Mouse (Mus musculus): ENCODE data around the gene Wdr86.
A peak's percentile ranks its signal among the peaks of the same experiment; 100 is the strongest.
"Not testable (repeated sequence)": the region's sequence is repeated elsewhere in the genome, so short reads cannot be mapped to it uniquely, and the experiment has no call there.

Gene Wdr86

DNA sequence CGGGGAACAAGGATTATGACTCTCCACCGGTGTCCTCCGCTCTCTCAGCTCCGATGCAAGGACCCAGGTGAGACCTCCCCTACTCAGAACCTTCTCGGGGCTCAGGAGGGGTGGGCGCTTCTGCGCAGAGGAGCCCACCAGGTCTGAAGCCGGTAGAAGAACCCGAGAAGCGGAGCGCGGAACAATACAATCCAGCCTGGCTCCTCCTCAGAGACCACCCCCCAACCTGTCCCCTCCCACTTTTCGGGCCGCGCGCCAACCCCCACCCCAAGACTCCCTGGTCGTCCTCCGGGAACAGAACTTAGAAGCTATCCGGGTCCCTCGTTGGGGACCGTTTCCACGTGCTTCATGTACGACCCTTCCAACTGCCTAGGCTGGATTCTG, at the start of gene Wdr86:
Gene Wdr86, minus strand, starts transcription at position 240 of the 384 bp plus-strand sequence.
- DNase-seq, result no peak

DNA sequence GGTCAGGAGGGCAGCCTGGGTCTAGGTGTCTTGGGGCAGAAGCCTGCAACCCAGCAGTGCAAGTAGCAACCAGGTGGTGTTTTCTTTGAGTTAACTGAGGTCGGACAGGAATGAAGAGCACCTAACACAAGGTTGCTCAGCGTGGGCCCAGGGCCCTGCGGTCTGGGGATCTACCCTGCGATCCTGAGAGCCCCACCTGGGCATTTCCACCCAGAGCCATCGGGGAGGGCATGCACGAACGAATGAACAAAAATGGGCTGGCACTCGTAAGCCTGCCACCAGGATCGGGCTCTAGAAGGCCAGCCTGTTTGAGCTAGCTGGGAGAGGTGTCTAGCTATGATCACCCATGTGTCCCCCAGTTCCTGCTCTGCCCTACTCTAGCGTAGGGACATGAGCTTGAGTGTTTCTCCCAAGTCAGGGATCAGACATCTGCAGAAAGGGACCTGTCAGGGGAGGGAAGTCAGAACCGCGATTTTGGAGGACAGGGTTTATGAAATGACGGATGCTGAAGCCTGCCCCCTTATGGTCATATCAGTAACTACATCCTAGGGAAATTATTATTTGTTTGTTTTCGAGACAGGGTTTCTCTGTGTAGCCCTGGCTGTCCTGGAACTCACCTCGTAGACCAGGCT, 49.5 kb upstream of the Wdr86 start:
- DNase-seq, result no peak

DNA sequence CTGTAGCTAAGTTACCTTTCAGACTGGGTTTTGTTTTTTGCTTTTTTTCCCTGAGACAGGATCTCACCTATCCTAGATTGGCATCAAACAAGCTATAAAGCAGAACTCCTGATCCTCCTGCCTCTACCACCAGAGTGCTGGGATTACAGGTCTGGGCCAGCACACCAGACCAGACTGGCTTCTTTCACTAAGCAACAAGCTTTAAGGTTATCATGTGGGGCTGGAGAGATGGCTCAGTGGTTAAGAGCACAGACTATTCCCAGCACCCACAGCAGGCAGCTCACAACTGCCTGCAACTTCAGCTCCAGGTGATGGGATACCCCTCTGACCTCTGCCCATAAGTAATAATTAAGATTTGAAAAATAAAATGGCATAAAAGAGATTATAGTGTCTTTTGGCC, 48.8 kb upstream of the Wdr86 start:
- no peak for DNase-seq

DNA sequence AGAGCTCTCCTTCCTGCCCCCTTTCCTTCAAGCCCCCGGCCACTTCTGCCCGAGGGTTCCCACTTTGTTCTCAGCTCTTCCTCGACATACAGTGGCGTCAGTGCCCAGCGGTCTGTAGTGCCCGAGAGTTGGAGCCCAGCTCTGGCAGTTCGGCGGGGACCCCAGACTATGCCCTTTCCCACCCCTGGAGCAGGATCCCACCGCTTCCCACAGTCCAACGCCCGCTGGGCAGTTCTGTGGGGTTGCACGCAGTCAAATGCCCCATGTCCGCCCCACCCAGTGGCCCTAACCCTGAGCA, 48.3 kb upstream of the Wdr86 start:
- no peak for DNase-seq

DNA sequence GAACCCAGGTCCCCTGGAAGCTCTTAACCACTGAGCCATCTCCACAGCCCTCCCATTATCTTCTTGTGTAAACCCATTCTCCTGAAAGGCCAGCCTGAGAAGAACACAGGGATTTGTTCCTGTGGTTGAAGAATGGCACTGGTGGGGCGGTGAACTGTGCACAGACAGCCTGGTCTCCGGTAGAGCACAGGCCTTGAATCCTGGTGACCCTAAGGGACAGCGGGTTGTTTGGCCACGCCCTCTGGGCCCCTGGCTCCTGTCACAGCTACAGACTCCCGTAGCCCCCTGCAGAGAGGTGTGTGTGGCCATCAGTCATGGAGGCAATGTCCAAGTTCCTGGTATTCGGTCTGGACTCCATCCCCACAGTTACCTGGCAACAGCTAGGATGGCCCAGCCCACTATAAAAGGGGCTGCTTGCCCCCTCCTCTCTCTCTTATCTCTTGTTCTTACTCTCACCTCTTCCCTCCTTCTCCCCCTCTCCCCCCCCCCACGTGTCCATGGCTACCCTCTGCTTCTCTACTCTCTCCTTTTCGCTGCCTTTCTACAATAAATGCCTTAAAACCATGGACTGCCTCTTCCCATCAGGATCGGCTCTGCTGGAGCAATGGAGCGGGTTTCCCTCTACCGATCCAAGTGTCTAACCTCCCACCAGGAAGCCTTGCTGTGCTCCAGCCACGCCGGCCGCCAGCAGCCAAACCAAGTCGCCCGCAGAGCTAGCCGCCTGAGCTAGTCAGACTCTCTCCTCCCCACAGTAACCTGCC, 47.7 kb upstream of the Wdr86 start:
- DNase-seq, result no peak

DNA sequence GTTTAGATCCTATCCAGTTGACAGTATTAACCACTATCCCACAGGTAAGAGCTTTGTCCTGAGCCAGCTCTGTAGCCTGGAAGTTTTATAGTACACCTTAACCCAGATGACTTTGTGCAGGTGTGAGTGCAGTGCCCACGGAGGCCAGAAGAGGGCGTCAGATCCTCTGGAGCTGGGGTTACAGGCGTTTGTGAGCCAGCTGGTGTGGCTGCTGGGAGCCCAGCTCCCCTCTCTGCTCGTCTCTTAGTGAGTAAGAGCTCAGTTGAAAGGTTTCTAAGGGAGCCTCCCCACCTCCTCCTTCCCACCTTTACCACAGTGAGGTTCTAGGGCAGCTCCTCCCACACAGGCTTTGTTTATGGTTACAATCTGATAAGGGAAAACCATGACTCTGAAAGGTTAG, 46.2 kb upstream of the Wdr86 start:
- DNase-seq, result no peak

DNA sequence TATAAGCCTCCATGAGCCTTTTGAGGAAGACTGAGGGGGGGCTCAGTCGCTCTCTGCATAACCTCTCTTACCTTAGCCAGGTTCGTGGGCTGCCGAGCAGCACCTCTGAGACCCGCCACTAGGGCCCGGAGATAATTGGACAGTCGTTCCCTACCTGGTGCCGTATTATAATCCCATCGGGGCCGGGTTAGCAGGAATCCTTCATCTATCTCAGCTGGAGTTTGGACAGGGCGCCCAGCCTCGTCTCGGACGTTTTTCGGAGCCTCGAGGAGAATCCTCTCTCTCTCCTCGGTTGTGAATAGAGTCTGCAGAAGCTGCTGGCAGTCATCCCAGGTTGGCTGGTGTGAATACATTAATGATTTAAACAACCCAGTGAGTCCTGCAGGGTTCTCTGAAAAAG, 44.0 kb upstream of the Wdr86 start:
- DNase-seq, result not testable (repeated sequence)

DNA sequence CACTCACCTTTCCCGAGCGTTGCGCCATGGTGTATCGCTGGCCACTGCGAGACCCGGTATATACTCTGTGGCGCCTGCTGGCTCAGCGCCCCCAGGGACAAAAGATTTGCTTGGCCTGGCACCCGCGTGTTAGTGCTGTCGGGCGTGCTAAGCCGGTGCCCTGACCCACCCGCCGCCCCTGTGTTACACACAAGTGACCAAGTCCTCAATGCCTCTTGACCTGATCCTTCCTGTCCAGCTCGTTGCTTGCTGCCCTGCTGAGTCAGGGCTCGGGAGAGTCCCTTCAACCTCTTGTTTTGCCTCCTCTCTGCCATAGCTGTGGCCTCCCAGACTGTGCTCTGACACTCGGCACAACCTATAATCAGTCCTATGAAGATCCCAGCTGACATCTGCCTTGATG, 27.3 kb upstream of the Wdr86 start, which contains the start of gene Crygn:
Gene Crygn, minus strand, starts transcription at position 193 of the 400 bp plus-strand sequence.
- no peak for DNase-seq

DNA sequence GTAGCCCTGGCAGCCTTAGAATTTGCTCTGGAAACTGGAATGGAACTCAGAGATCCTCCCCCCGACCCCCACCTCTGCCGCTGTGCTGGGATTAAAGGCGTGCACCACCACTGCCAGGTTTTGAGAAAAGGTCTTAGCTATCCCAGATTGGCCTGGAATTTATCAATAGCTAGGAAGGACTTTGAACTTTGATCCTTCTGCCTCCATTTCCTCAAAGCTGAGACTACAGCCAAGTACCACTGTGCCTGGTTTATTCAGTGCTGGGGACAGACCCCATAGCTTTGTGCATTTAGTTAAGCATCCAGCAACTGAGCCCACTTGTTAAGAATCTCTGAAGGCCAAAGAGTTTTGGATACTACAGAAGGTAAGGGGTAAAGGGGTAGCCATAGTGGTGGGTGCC, 26.4 kb upstream of the Wdr86 start:
- DNase-seq, result no peak

DNA sequence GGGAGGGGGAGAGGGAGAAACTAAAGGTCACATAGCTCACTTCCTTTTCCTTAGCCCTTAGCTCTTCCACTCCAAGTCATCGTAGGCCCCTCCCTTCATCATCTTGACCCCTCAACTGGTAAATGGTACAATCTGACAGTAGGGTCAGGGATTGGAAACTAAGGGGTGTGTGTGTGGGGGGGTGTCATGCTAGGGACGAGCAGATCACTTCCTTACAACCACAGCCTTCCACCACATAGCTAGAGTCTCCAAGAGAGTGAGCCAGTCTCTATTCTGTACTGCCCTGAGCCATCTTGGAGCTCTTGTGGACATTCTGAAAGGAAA, 21.6 kb upstream of the Wdr86 start:
- no peak for DNase-seq

DNA sequence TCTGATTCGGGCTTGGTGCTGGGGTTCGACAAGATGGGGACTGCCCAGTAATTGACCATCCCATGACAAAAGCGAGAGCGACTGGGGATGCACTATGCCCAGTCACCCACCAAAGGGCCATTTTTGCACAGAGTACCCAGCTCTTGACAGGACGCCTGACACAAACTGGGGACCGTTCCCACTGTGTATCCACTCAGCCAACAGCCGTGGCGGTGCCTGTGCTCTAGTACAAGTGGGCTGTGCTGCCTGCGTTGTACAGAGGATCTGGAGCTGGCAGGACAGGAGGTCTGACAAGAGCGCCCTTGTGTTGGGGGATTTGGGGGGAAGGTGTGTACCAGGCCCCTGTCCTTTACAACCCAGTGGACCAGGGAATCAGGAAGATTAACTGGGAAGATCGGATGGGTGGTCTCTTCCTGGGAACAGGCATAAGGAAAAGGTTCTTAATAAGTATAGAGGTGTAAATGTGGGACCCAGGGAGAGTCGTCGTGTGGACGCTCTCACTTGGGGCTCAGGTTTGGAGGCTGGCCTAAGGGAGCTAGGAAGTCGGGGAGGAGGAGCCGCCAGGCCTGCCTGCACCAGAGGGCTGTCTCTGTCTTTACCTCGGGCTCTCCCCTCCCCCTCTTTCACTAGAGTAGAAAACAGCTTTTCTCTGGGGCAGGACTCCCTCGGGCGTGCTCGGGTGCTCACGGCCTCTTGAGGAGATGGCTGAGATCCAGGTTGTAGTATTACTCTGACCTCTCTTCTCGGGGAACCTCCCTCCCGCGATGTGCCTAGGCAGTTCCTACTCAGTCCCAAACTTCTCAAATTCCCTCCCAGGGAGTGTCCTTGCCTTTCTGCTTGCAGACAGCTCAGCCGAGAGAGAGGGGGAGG, 21.0 kb upstream of the Wdr86 start:
- no peak for DNase-seq

DNA sequence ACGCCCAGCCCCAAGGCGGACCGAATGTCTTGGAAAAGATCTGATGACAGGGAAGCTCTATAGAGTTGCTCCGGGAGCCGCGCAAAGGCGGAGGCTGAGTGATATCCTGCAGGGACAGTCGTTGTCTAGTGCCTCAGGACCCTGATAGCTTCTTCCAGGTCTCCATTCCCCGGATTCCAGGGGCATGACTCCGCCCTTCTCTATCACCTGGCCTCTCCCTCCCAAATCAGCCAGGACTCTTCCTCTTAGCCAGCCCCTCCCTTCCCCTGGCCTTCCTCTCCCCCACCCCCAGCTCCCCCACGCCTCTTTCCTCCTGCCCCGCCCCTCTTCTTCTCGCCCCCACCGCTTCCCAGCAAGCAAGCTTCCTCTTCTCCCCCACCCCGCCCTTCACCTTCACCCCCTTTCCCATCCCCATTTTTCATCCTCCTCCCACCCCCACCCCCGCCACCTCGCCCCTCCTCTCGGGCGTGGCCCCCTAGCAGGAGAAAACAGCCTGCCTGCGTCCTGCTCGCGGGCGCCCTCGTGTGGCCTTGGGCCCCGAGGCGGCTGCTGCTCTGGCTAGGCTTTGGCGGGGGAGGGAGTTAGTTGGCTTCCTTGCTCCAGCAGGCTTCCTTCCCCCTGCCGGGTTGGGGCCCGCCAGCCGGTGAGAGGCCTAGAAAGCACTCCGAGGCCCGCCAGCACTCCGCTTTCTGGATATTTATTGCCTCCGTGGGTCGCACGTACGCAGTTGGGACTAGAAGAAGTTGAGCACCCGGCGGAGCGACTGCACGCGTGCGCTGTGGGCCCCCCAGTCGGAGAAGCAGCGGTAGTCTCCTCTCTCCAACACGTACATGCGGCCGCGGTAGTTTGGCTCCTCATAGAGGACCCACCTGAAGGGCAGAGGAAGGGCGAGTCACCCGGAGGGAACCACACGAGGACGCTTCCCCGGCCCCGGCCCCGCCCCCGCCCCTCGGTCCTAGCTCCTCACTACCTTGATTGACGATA, 20.1 kb upstream of the Wdr86 start:
- peak; percentile 85 for DNase-seq

DNA sequence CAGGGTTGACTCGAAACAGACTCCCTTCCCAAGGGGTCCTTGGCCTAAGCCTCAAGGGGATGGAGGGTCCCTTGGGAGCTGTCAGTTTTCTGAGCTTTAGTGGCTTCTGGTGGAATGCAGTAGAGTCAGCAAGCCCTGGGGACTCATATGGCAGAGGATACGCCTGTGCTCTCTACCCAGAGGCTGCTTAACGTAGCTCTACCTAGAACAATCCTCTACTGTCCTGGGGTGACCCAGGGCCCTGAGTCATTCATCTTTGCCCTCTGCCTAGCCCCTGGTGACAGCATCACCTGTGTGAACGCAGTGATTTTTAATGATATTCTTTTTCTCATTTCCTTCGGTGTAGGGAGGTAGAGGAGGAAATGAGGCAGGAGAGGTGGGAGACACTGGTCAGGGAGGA, 19.2 kb upstream of the Wdr86 start:
- no peak for DNase-seq

DNA sequence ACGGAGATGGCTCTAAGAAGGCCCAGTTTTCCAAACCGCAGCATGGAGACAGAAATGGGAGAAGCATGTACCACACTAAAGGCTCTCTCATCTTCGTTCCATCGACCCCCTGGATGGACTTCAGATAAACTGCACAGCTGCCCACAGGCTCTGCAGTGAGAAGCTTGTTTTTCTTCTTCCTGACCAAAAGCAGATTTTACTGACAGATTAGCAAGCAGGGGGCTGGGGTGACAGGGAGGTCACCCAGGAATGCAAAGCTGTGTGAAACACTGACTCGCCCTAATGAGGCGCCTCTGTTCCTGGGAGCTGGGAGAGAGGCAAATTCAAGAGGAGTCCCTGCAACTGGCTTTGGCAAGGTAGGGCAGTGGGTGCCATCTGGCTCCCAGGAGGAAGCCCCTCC, 17.0 kb upstream of the Wdr86 start:
- no peak for DNase-seq

DNA sequence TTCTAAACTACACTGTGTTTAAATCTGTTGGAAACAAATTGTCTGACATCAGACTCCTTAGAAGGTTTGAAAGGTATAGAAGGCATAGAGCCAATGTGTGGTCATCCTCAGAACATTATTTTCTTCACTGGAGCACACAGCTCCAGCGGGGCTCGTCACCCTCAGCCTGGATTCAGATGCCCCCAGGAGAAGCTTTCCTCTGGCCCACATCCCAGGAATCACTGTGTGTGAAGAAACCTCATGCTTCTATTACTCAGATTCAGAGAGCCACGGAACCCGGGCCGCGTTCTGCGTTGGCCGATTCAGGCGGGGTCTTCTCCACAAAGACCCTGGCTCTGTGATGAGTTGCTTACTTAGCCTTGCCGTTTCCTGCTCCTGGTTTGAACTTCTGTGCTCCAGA, 13.4 kb upstream of the Wdr86 start:
- no peak for DNase-seq

DNA sequence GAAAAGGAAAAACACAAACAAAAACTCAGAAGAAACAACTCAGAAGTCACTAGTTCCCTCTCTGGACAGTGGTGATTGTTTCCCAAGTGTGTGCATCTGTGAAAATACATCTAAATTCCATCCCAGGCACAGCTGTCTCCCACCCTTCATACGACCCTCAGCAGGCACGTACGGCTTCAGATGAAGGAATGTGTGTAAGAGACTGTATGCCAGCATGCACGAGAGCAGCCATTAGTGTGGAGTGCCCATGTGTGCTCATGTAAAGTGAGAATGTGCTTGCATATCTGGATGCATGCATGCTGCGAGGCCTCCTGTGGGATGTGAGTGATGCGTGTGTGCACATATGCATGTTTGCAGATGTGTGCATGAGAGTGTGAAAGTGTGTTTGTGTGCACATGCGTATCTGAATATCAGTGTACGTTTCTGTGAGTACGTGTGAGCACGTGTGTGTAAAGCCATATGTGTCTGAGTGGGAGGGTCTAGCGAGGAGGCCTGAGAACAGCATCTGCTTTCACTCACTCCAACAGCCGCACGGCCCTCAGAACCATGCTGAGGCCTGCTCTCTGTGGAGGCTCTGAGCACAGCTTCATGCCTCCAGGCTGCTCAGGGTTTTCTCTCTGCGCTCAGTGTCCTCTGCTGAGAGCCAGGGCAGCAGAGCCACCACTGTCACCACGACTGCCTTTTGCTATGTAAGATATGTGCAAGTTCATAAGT, 10.8 kb upstream of the Wdr86 start:
- no peak for DNase-seq

DNA sequence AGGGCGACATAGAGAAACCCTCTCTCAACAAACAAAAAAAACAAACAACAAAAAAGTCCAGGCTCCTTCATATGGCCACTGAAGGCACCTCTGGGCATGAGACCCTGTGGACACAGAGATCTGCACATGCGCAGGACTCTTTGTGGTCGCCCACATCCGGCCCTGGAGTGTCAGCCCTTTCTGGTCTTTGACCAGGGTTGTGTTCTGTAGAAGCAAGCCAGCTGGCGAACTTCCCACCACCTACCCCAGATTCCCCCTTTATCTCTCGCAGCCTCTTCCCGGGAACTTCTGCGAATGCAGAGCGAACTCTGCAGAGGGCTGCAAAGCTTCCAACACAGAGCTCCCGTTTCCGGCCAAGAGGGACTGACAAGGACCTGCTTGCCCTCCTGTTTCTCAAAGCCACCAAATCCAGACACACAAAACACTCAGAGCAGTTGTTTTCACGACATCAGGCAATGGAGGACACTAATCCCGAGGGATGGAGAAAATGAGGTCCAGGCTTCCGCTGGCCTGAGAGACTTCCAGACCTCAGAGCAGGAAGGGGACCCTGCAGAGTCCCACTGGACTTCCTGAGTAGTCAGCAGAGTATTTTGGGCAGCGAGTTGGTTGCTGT, 8.7 kb upstream of the Wdr86 start:
- no peak for DNase-seq

DNA sequence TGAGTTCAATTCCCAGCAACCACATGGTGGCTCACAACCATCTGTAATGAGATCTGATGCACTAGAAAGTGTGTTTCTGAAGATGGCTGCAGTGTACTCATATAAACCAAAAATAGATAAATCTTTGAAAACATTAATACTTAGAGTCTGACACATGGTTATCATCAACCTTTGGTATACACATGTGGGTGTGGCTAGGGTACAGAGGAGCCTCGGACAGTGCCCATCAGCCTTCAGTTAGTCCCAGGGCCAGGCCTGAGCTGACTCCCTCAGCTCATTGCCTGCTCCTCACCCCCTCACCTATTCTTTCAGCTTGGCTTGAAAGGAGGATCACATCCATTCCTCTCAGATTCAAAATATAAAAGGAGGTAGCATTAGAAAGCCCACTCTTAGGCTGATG, 8.0 kb upstream of the Wdr86 start:
- DNase-seq, result no peak

DNA sequence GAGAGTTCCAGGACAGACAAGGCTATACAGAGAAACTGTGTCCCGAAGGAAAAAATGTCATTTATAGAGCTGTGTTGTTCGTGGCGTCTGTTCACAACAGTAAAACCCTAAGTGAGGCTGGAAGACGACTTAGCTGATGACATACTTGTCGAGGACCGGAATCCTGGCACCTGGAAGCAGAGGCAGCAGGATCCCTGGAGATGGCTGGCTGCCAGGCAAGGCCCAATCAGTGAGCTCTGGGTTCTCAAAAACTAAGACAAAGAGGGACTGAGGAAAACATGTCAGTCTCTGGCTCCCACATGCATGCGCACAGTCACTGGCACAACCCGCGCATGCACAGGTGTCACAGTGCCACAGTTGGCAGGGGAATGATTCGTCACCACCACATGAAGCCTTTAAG, 7.1 kb upstream of the Wdr86 start:
- no peak for DNase-seq

DNA sequence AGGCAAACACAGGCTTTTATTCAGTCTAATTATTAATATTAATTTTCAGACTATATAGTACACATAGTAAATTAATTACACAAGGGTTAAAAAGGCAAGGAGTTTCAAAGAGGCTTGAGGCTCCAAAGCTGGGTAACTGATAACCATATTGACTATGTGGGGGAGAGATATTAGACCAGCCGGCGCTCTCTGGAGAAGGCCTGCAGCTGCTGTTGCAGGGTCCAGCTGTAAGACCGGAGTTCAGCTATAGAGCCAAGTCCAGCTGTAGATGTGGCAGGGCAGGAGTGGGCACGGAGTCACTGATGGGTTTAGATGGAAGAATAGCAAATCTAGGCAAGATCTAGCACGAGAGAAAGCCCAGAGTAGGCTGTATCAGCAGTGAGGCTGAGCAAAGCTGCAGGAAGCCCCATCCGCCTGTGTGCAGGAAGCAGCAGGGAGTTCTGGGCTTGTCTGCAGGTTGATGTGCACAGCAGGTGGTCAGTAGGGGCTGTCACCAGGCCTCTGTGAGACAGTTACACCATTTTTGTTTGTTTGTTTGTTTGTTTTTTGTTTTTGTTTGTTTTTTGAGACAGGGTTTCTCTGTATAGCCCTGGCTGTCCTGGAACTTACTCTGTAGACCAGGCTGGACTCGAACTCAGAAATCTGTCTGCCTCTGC, 3.4 kb upstream of the Wdr86 start:
- no peak for DNase-seq

DNA sequence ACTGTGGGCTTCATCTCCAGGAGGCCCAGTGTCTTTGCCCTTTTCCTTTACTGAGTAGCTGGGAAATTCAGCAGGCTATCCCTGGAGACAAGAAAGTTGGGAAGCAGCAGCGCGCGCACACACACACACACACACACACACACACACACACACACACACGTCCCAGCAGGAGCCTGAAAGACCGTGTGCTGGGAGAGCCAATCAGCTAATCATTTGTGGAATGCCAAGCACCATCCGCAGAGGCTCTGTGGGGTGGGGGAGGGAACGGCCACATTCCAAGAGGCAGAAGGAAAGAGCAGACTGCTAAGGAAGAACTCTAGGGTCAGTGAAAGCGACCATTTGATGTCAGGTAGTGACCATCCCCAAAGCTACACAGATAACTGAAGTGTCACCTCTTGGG, 2.6 kb upstream of the Wdr86 start:
- DNase-seq, result no peak
